Mouse (Mus musculus): ENCODE data around the gene Kcnab3.
A peak's percentile ranks its signal among the peaks of the same experiment; 100 is the strongest.

Gene Kcnab3

GRCm38 (mm10) chr11:69331929-69332405 is 5.9 kb downstream of the Kcnab3 start:
- DNase-seq (ENCODE audit: low spot score in 2 of 2), result peak; percentile 66 to 69

DNA sequence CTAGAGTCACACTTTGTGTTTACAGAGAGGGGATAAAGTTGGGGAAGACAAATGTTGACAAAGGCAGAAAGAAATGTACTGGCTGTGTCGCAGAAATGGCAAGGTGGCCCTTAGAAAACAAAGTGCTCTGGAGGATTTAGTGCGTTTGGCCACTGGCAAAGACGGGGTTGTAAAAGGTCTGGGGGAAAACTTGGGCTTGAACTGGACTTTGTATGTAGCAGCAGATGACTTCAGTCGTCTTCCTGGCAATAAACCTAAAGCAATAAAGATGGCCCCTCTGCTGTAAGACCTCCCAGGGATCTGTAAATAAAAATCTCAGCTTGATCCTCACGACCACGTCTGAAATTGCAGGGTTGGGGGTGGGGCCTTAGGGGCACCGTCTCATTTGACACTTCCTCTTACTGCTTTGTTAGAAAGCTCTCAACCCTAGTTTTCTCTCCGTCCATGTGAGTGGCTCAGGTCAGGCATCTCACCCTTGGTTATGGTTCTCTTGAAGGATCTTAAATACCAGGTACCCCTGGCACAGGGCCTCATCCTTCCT is 6.7 kb downstream of the Kcnab3 start:
- no peak for DNase-seq (ENCODE audit: low spot score in 2 of 2)

- no peak for DNase-seq (ENCODE audit: low spot score in 2 of 2)
Observed at GRCm38 (mm10) chr11:69333922-69334321, 7.9 kb downstream of the Kcnab3 start.

DNA sequence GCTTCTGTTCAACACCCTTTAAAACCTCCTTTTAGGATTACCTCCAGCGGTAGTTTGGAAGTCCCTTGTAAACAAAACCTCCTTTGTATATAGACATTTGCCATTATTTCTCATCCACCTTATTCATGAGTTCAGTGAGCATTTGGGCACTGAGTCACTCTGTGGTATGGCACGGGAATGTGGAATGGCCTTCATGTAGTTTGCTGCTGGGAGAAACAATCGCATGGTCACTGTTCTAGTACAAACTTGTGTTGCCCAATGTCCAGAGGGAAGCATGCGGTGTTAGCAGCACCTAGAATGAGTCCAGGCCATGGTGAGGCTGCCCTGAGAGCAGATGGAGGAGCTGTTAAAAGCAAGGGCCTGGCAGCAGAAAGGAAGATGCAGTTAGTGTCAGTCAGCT is 8.7 kb downstream of the Kcnab3 start:
- no peak for DNase-seq (ENCODE audit: low spot score in 2 of 2)

DNA sequence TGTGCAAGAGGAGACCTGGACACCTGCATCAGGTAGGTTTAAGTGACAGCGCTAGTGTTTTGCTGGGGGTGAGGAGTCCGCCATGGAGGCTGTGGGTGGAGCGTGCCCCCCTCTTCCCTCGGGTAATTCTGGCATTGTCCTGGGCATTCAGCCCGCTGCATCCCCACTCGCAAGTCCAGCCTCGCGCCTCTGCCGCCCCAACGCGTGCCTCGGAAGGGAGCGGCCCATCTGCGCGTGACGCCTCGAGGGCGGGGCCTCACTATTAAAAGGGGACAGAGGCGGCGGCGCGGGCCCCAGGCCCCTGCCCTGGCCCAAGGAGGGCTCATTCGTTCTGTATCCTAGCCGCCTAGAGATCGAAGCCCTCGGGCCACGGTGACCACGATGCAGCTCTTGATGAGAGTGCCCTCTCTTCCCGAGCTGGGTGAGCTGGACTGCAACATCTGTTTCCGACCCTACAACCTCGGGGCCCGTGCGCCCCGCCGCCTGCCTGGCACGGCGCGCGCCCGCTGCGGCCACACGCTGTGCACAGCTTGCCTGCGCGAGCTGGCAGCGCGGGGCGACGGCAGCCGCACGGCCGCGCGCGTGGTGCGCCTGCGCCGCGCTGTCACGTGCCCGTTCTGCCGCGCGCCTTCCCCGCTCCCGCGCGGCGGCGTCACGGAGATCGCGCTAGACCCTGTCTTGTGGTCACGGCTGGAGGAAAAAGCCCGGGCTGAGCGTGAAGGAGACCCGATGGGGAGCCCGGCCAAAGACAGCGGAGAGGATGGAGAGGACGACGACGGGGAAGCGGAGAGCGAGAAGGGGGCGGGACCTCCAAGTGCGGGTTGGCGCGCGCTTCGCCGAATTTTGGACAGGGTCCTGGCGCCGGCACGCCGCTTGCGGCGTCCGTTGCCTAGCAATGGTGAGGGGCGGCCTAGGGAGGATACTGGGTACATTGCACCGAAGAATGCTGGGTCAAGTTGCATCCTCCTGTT is 14.4 kb downstream of the Kcnab3 start, which contains the start of gene Rnf227:
Rnf227 (plus strand) TSS at position 301 of the 971 bp plus-strand sequence.
- DNase-seq (ENCODE audit: low spot score in 2 of 2), result peak; percentile 63 to 73

GRCm38 (mm10) chr11:69346441-69346840 is 20.4 kb downstream of the Kcnab3 start:
- no peak for DNase-seq (ENCODE audit: low spot score in 2 of 2)

DNA sequence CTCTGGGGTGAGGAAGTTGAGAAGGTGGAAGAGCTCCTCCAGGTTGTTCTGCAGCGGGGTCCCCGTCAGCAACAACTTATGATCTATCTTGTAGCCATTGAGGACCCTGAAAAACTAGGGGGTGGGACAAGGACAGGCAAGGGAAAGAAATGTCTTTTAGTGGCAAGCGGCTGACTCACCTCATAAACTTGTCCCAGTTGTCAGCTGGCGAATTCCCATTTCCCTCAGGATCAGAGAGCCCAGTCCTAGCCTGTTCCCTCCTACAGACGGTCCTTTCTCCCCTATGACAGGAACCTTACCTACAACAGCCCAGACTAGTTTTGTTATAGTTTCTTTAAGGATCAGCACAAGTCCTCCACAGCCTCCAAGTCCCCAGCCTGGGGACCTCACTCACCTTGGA is 30.5 kb downstream of the Kcnab3 start:
- DNase-seq (ENCODE audit: low spot score in 2 of 2), result no peak

GRCm38 (mm10) chr11:69357690-69358089 is 31.6 kb downstream of the Kcnab3 start:
- no peak for DNase-seq (ENCODE audit: low spot score in 2 of 2)

GRCm38 (mm10) chr11:69362021-69362420 is 36.0 kb downstream of the Kcnab3 start:
- no peak for DNase-seq (ENCODE audit: low spot score in 2 of 2)

GRCm38 (mm10) chr11:69362479-69362878 is 36.4 kb downstream of the Kcnab3 start:
- DNase-seq (ENCODE audit: low spot score in 2 of 2), result no peak

- no peak for DNase-seq (ENCODE audit: low spot score in 2 of 2)
Observed at GRCm38 (mm10) chr11:69364376-69364775, 38.3 kb downstream of the Kcnab3 start.

DNA sequence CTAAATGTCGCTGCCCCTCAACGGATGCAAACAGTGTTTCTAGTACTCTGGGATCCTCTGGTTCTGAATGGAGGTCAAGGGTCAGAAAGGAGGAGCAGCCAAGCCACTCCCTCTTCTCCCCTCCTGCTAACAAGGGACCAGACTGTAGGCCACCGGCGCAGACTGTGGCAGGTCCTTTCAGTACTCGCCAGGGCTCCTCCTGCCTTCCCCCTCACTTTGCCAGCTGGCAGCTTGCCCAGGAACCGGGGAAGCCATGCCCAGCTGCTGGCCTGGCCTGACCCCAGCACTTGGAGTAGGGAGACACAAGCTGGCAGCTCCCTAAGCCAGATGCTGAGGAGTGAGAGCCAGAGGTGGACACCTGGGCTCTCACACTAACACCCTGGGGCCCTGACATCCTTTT is 38.9 kb downstream of the Kcnab3 start:
- peak; percentile 84 to 85 for DNase-seq (ENCODE audit: low spot score in 2 of 2)

DNA sequence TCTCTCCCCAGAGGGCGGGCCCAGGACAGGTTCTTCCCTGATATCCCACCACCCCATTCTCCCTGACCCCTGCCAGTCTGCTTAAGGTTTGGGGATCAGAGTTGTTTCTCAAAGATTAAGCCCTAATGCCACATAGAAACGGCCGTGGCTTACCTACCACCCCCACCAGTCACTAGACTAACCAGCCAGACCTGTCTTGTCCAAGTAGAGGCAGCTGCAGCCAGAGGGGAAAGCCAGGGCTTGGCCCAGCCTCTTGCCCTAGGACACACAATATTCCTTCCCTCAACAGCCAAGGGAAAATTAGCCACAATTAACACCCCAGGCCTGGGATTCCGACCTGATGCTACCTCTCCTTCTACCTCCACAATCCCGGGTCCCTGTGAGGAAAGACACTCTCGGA is 39.7 kb downstream of the Kcnab3 start:
- DNase-seq (ENCODE audit: low spot score in 2 of 2), result no peak

GRCm38 (mm10) chr11:69366157-69366854 is 40.2 kb downstream of the Kcnab3 start:
- DNase-seq (ENCODE audit: low spot score in 2 of 2), result peak; percentile 92 to 94

DNA sequence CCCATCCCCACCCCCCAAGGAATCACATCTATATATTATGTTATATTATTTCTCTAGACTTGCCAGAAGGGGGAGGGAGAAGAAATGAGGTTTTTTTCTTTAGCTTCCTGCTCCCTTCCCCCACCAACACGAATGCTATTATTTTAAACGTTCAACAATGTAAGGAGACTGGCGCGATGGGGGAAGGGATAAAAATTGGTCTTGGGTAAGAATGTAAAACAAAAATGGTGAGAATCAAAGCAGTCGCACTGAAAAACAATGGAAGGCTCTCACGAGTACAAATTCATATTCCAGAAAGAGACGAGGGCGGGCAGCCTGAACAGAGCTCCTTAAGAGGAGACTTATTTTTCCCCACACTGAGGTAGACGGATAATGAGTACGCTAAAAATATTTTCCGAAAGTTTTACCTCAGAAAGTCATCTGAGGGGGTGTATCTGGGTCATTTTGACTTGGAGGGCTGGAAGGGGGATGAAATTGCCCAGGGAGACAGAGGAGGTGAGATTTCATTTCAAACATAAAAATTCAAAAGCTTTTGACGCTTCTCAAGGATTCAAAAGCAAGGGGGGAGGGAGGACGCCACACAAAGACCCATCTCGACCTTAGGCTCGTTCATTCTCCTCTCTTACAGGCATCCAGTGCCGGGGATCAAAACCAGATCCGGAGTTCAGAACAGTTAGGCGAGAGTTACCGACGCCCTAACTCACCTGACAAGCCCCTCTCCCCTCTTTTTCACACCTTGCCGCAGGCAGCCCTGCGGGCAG is 41.0 kb downstream of the Kcnab3 start:
- DNase-seq (ENCODE audit: low spot score in 2 of 2), result peak in 1 of 2 experiments; percentile 42

- DNase-seq (ENCODE audit: low spot score in 2 of 2), result no peak
Observed at GRCm38 (mm10) chr11:69367616-69368355, 41.7 kb downstream of the Kcnab3 start.

- DNase-seq (ENCODE audit: low spot score in 2 of 2), result no peak
Observed at GRCm38 (mm10) chr11:69368356-69369214, 42.5 kb downstream of the Kcnab3 start.

GRCm38 (mm10) chr11:69369215-69369989 is 43.3 kb downstream of the Kcnab3 start, which contains the start of gene Chd3:
Chd3 (minus strand) TSS chr11:69369406.
- DNase-seq (ENCODE audit: low spot score in 2 of 2), result no peak

Data from right cerebral cortex, postnatal 36 days (tissue).